Mouse (Mus musculus): ENCODE results near the gene Prss36. TPM values are rescaled to one million over a fixed set of nuclear protein-coding genes. Genes with fewer than 3 reads are reported as not detected.

Prss36 gene
- polyA plus RNA-seq, 1 experiment = 4.4 TPM

DNA sequence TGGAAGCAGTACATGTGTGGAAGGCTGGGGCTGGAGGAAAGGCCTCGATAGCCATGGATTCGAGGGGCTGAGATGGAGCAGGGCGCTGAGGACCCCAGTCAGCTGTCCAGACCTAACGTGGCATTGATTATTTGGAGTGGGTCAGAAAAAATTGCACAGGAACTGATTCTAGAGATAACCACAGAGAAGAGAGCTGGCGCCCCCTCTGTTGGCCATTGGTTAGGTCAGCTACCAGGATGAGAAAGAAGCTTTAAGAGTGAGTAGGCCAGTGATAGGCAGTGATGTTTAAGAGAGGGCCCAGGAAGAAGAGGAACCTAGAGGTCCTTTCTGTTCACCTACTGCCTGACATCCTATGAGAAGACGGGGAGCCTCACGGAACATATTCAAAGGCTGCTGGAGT is 27.2 kb downstream of the Prss36 start:
- peaks cover 9% of the 10 kb centered on the region for H3K36me3 ChIP-seq (ENCODE audit: control insufficient read depth, insufficient read depth, low read length)
- no peak overlapping the region for H3K27ac ChIP-seq (ENCODE audit: insufficient read depth, low read length)
- peaks cover 12% of the 10 kb centered on the region; the same call in 1 of the 2 replicates for H3K4me1 ChIP-seq (ENCODE audit: control insufficient read depth, insufficient read depth, insufficient read length)
- no peak for TF ChIP-seq POLR2A (IDR thresholded peaks at IDR 0.05; ENCODE audit: low read depth, low read length)
- no peak; the same call in 1 of the 2 replicates for TF ChIP-seq CTCF (IDR thresholded peaks at IDR 0.05; ENCODE audit: extremely low read depth, insufficient read depth, insufficient read length, insufficient replicate concordance)
- no peaks in the 10 kb centered on the region for H3K27me3 ChIP-seq (ENCODE audit: control insufficient read depth, insufficient read depth, low read length)
- no peak for DNase-seq (ENCODE audit: low read depth in 1 of 2, low spot score in 2 of 2)
- WGBS = 80% methylated on average over 7 of the region's 7 CpGs
- no peak overlapping the region for H3K4me3 ChIP-seq (ENCODE audit: extremely low read depth, insufficient read depth, insufficient read length)

DNA sequence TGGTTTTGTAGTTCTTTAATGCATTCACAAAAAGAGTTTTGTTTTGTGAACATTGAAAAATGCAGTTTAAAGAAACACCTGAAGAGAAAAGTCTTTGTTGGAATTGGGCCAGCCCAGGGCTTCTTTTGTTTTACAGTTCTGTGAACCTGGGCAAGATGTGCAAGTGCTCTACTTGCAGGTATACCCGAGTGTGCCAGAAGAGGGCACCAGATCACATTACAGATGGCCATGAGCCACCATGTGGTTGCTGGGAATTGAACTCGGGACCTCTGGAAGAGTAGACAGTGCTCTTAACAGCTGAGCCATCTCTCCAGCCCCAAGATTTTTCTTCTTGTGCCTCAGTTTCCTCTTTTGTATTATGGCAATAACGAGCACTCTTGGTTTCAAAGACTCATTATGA is 28.3 kb downstream of the Prss36 start:
- H3K27ac ChIP-seq (ENCODE audit: insufficient read depth, low read length) = no peak overlapping the region
- H3K36me3 ChIP-seq (ENCODE audit: control insufficient read depth, insufficient read depth, low read length) = peaks cover 9% of the 10 kb centered on the region
- DNase-seq (ENCODE audit: low read depth in 1 of 2, low spot score in 2 of 2) = peak in 1 of 2 experiments; percentile 69

DNA sequence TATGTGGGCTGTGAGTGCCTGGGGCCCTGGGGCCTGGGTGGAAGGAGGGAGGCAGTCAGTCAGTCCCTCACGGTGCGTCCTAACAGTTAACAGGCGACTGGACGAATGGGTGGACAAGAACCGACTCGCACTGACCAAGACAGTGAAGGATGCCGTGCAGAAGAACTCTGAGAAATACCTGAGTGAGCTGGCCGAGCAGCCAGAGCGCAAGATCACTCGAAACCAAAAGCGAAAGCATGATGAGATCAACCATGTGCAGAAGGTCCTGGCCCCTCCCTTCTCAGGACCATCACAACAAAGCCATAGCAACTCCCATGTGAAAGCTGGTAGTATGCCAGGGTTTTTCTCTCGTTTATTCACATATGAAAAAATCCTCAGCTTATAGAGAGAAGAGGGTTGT is 31.2 kb downstream of the Prss36 start:
- H3K36me3 ChIP-seq (ENCODE audit: control insufficient read depth, insufficient read depth, low read length) = peaks cover 9% of the 10 kb centered on the region

More for the DNA sequence above, 28.3 kb downstream of the Prss36 start:
- no peak overlapping the region for H3K4me3 ChIP-seq (ENCODE audit: extremely low read depth, insufficient read depth, insufficient read length)
- H3K4me1 ChIP-seq (ENCODE audit: control insufficient read depth, insufficient read depth, insufficient read length) = peaks cover 12% of the 10 kb centered on the region; the same call in 1 of the 2 replicates
- WGBS = 54% methylated on average over 3 of the region's 3 CpGs
- H3K27me3 ChIP-seq (ENCODE audit: control insufficient read depth, insufficient read depth, low read length) = no peaks in the 10 kb centered on the region
- TF ChIP-seq CTCF (IDR thresholded peaks at IDR 0.05; ENCODE audit: extremely low read depth, insufficient read depth, insufficient read length, insufficient replicate concordance) (peak; percentile 16; the same call in 1 of the 2 replicates), POLR2A (IDR thresholded peaks at IDR 0.05; ENCODE audit: low read depth, low read length) (no peak)

DNA sequence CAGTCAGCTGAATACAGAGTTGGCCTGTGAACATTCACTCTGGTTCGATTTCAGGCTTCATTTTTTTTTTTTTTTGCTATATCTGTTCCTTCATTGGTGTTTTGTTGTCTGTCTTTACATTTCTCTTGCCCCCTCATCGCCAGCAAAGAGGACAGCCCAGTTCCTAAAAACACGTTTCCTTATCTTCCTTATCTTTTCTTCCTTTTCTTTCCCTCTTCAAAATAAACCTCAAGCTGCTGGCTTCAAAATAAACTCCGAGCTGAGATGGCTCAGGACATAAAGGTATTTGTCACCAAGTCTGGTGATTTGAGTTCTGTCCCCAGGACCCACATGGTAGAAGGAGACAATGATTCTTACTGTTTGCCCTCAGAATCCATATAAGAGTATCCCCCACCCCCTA is 33.6 kb downstream of the Prss36 start:
- WGBS = 7% methylated on average over 4 of the region's 4 CpGs
- H3K27ac ChIP-seq (ENCODE audit: insufficient read depth, low read length) = no peak overlapping the region
- H3K4me3 ChIP-seq (ENCODE audit: extremely low read depth, insufficient read depth, insufficient read length) = peak overlapping the region; percentile 78
- DNase-seq (ENCODE audit: low read depth in 1 of 2, low spot score in 2 of 2) = no peak
- no peaks in the 10 kb centered on the region for H3K27me3 ChIP-seq (ENCODE audit: control insufficient read depth, insufficient read depth, low read length)
- TF ChIP-seq POLR2A (IDR thresholded peaks at IDR 0.05; ENCODE audit: low read depth, low read length) (no peak), CTCF (IDR thresholded peaks at IDR 0.05; ENCODE audit: extremely low read depth, insufficient read depth, insufficient read length, insufficient replicate concordance) (no peak)
- no peaks in the 10 kb centered on the region for H3K4me1 ChIP-seq (ENCODE audit: control insufficient read depth, insufficient read depth, insufficient read length)
- peaks cover 17% of the 10 kb centered on the region for H3K36me3 ChIP-seq (ENCODE audit: control insufficient read depth, insufficient read depth, low read length)

More for the DNA sequence above, 31.2 kb downstream of the Prss36 start:
- Histone ChIP-seq H3K4me3 (ENCODE audit: extremely low read depth, insufficient read depth, insufficient read length) (no peak overlapping the region), H3K4me1 (ENCODE audit: control insufficient read depth, insufficient read depth, insufficient read length) (no peaks in the 10 kb centered on the region), H3K27ac (ENCODE audit: insufficient read depth, low read length) (no peak overlapping the region), H3K27me3 (ENCODE audit: control insufficient read depth, insufficient read depth, low read length) (no peaks in the 10 kb centered on the region)
- no peak for TF ChIP-seq CTCF (IDR thresholded peaks at IDR 0.05; ENCODE audit: extremely low read depth, insufficient read depth, insufficient read length, insufficient replicate concordance)
- no peak for TF ChIP-seq POLR2A (IDR thresholded peaks at IDR 0.05; ENCODE audit: low read depth, low read length)
- no peak for DNase-seq (ENCODE audit: low read depth in 1 of 2, low spot score in 2 of 2)
- 77% methylated on average over 12 of the region's 12 CpGs for WGBS

DNA sequence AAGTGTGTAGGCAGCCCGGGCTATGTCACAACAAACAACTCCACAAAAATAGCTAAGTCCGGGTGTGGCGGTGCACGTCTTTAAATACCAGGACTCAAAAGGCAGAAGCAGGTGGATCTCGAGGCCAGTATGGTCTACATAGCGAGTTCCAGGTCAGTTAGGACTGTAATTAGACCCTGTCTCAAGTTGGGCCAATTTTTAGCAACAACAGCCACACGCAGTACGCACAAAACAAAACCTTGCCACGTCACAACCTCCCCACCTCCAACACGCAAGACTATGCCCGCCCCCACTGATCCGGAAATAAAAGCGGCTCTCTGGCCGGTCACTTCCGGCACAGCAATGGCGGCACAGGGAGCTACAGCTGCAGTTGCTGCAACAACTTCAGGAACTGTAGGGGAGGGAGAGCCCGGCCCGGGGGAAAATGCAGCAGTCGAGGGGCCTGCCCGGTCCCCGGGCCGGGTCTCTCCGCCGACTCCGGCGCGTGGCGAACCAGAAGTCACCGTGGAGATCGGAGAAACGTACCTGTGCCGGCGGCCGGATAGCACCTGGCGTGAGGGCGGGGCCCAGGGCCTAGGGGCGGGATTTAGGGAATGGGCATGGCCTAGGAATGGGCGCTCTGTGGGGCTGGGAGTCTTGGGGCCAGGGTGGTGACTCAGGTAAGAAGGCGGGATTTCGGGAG is 34.2 kb downstream of the Prss36 start, which contains the start of gene Kat8:
Kat8 (plus strand) TSS at position 327 of the 682 bp plus-strand sequence.
- Histone ChIP-seq H3K27me3 (ENCODE audit: control insufficient read depth, insufficient read depth, low read length) (no peaks in the 10 kb centered on the region), H3K27ac (ENCODE audit: insufficient read depth, low read length) (peak within 1 kb of the TSS; percentile 72), H3K36me3 (ENCODE audit: control insufficient read depth, insufficient read depth, low read length) (peaks cover 19% of the 10 kb centered on the region), H3K4me3 (ENCODE audit: extremely low read depth, insufficient read depth, insufficient read length) (peak within 1 kb of the TSS; percentile 78), H3K4me1 (ENCODE audit: control insufficient read depth, insufficient read depth, insufficient read length) (no peaks in the 10 kb centered on the region)
- TF ChIP-seq CTCF (IDR thresholded peaks at IDR 0.05; ENCODE audit: extremely low read depth, insufficient read depth, insufficient read length, insufficient replicate concordance) (no peak), POLR2A (IDR thresholded peaks at IDR 0.05; ENCODE audit: low read depth, low read length) (peak; percentile 30; the same call in 1 of the 2 replicates)
- peak; percentile 81 to 83 for DNase-seq (ENCODE audit: low read depth in 1 of 2, low spot score in 2 of 2)
- 2% methylated on average over 40 of the region's 40 CpGs for WGBS

DNA sequence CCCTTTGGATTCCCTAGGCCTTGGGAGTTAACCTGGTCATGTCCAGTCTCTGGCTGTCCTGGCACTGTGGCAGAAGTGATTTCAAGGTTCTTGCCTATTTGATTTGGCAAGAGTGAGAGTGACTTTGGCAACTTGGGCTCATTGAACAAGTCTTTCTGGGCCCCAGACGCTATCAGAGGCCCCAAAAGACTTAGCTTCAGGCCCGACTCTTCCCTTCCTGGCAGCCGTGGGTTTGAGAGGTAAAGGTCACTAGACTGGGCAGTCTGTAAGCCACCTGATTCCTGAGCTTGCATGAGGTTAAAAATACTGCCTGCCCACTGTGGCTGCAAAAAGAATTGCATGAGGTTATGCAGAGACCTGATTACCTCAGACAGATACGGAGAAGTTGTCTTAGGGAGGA is 37.9 kb downstream of the Prss36 start:
- 89% methylated on average over 4 of the region's 4 CpGs for WGBS
- H3K4me1 ChIP-seq (ENCODE audit: control insufficient read depth, insufficient read depth, insufficient read length) = no peaks in the 10 kb centered on the region; the same call in 1 of the 2 replicates
- TF ChIP-seq POLR2A (IDR thresholded peaks at IDR 0.05; ENCODE audit: low read depth, low read length) (no peak), CTCF (IDR thresholded peaks at IDR 0.05; ENCODE audit: extremely low read depth, insufficient read depth, insufficient read length, insufficient replicate concordance) (no peak)
- H3K4me3 ChIP-seq (ENCODE audit: extremely low read depth, insufficient read depth, insufficient read length) = no peak overlapping the region
- DNase-seq (ENCODE audit: low read depth in 1 of 2, low spot score in 2 of 2) = no peak
- H3K36me3 ChIP-seq (ENCODE audit: control insufficient read depth, insufficient read depth, low read length) = peaks cover 19% of the 10 kb centered on the region
- no peaks in the 10 kb centered on the region for H3K27me3 ChIP-seq (ENCODE audit: control insufficient read depth, insufficient read depth, low read length)
- H3K27ac ChIP-seq (ENCODE audit: insufficient read depth, low read length) = no peak overlapping the region

DNA sequence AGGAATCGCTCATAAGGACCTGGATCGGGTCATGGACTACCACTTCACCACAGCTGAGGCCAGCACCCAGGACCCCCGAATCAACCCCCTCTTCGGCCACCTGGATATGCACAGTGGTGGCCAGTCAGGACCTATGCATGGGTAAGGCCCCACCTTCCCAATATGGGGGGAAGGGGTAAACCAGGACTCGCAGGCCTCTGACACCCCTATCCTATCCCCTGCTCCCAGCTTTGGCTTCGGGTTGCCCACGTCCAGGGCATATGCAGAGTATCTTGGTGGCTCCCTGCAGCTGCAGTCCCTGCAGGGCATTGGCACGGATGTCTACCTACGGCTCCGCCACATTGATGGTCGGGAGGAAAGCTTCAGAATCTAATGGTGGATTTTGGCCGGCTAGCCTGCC is 38.6 kb downstream of the Prss36 start:
- Histone ChIP-seq H3K27me3 (ENCODE audit: control insufficient read depth, insufficient read depth, low read length) (no peaks in the 10 kb centered on the region), H3K4me1 (ENCODE audit: control insufficient read depth, insufficient read depth, insufficient read length) (no peaks in the 10 kb centered on the region; the same call in 1 of the 2 replicates), H3K36me3 (ENCODE audit: control insufficient read depth, insufficient read depth, low read length) (peaks cover 19% of the 10 kb centered on the region), H3K27ac (ENCODE audit: insufficient read depth, low read length) (no peak overlapping the region), H3K4me3 (ENCODE audit: extremely low read depth, insufficient read depth, insufficient read length) (no peak overlapping the region)
- TF ChIP-seq POLR2A (IDR thresholded peaks at IDR 0.05; ENCODE audit: low read depth, low read length) (no peak), CTCF (IDR thresholded peaks at IDR 0.05; ENCODE audit: extremely low read depth, insufficient read depth, insufficient read length, insufficient replicate concordance) (no peak)
- 95% methylated on average over 12 of the region's 12 CpGs for WGBS
- no peak for DNase-seq (ENCODE audit: low read depth in 1 of 2, low spot score in 2 of 2)

All from spleen, adult 2 months (tissue).